In genomic region chr3:153910489-153910888, GRCm38 (mm10) we compare ENCODE assay signal across 8 mouse cellular contexts. TPM values are rescaled to one million over a fixed set of nuclear protein-coding genes. Genes with fewer than 3 reads are reported as not detected.
DNase-seq lines count a peak whose midpoint lies in the region; ATAC-seq and TF ChIP-seq lines count a peak whose summit lies in the region.

No protein-coding gene starts in this region.

- TF ChIP-seq CTCF in bone marrow, adult 2 months (IDR thresholded peaks at IDR 0.05; ENCODE audit: control insufficient read depth, insufficient read depth, low read length): no peak
- TF ChIP-seq CTCF in midbrain, postnatal 0 days (IDR thresholded peaks at IDR 0.05): no peak

- peaks cover 31% of the 10 kb centered on the region for H3K4me1 ChIP-seq in kidney, embryonic 14.5 days (ENCODE audit: control insufficient read depth, insufficient read depth, low read length)
- H3K4me1 ChIP-seq in bone marrow, adult 2 months (ENCODE audit: control insufficient read depth, insufficient read depth, low read length): no peaks in the 10 kb centered on the region; the same call in 1 of the 2 replicates
- peaks cover 29% of the 10 kb centered on the region for H3K4me1 ChIP-seq in hindbrain, embryonic 16.5 days (ENCODE audit: control insufficient read depth, insufficient read depth, low read depth, low read length)
- peaks cover 13% of the 10 kb centered on the region; the same call in 1 of the 2 replicates for H3K4me1 ChIP-seq in midbrain, postnatal 0 days (ENCODE audit: insufficient read depth, low read length)

- ATAC-seq in kidney, embryonic 14.5 days (ENCODE audit: low FRiP score, low TSS enrichment): no peak
- ATAC-seq in hindbrain, embryonic 16.5 days: no peak
- no peak for ATAC-seq in midbrain, postnatal 0 days (ENCODE audit: low FRiP score)

- H3K9me3 ChIP-seq in kidney, embryonic 14.5 days (ENCODE audit: control insufficient read depth, low read length): no peaks in the 10 kb centered on the region
- no peaks in the 10 kb centered on the region for H3K9me3 ChIP-seq in hindbrain, embryonic 16.5 days (ENCODE audit: control insufficient read depth, low read length)
- H3K9me3 ChIP-seq in midbrain, postnatal 0 days (ENCODE audit: low read length): no peaks in the 10 kb centered on the region

- H3K27ac ChIP-seq in kidney, embryonic 14.5 days (ENCODE audit: low read depth, low read length): no peak overlapping the region
- H3K27ac ChIP-seq in bone marrow, adult 2 months (ENCODE audit: control insufficient read depth, insufficient read depth, low read depth, low read length, poor library complexity): no peak overlapping the region
- no peak overlapping the region for H3K27ac ChIP-seq in hindbrain, embryonic 16.5 days (ENCODE audit: low read depth, low read length)
- no peak overlapping the region for H3K27ac ChIP-seq in midbrain, postnatal 0 days (ENCODE audit: low read depth, low read length)

- no peak for DNase-seq in kidney, postnatal 36 days
- no peak for DNase-seq in midbrain, postnatal 0 days (ENCODE audit: low spot score)
- no peak for DNase-seq in urinary bladder, adult 2 months (ENCODE audit: low spot score)
- no peak for DNase-seq in adipocyte (ENCODE audit: low spot score)
- DNase-seq in spleen, postnatal 14 days (ENCODE audit: low spot score in 2 of 2): no peak

- H3K4me2 ChIP-seq in kidney, embryonic 14.5 days (replicated peaks; ENCODE audit: low read depth, low read length): peak overlapping the region; percentile 86
- peak overlapping the region; percentile 91; the same call in 1 of the 2 replicates for H3K4me2 ChIP-seq in hindbrain, embryonic 16.5 days (ENCODE audit: low read length)
- H3K4me2 ChIP-seq in midbrain, postnatal 0 days (ENCODE audit: low read depth, low read length, poor library complexity, severe bottlenecking): peak overlapping the region; percentile 76; the same call in 1 of the 2 replicates

- WGBS in kidney, embryonic 14.5 days: 77% methylated on average over 7 of the region's 7 CpGs
- WGBS in bone marrow, adult 2 months: 80% methylated on average over 7 of the region's 7 CpGs
- 69% methylated on average over 7 of the region's 7 CpGs for WGBS in hindbrain, embryonic 16.5 days
- 77% methylated on average over 7 of the region's 7 CpGs for WGBS in midbrain, postnatal 0 days

- H3K9ac ChIP-seq in kidney, embryonic 14.5 days (ENCODE audit: low read depth, low read length): peak overlapping the region; percentile 99; the same call in 1 of the 2 replicates
- H3K9ac ChIP-seq in hindbrain, embryonic 16.5 days (ENCODE audit: low read depth, low read length): no peak overlapping the region
- H3K9ac ChIP-seq in midbrain, postnatal 0 days (replicated peaks; ENCODE audit: low read length, poor library complexity, severe bottlenecking): 0 out of 2 replicates have a peak overlapping the region, but pooled peaks have one; percentile 8

- H3K36me3 ChIP-seq in kidney, embryonic 14.5 days (ENCODE audit: control insufficient read depth, insufficient read depth, low read length): peaks cover 62% of the 10 kb centered on the region
- peaks cover 36% of the 10 kb centered on the region for H3K36me3 ChIP-seq in hindbrain, embryonic 16.5 days (ENCODE audit: control insufficient read depth, insufficient read depth, low read length)
- H3K36me3 ChIP-seq in midbrain, postnatal 0 days (ENCODE audit: insufficient read depth, low read length): peaks cover 46% of the 10 kb centered on the region

- H3K4me3 ChIP-seq in kidney, embryonic 14.5 days (ENCODE audit: low read length): peak overlapping the region; percentile 93; the same call in 1 of the 2 replicates
- peak overlapping the region; percentile 4 for H3K4me3 ChIP-seq in bone marrow, adult 2 months (replicated peaks; ENCODE audit: control insufficient read depth, low read depth, low read length)
- no peak overlapping the region for H3K4me3 ChIP-seq in hindbrain, embryonic 16.5 days (ENCODE audit: low read length)
- no peak overlapping the region for H3K4me3 ChIP-seq in midbrain, postnatal 0 days (ENCODE audit: low read depth, low read length)

- TF ChIP-seq POLR2A in bone marrow, adult 2 months (IDR thresholded peaks at IDR 0.05; ENCODE audit: borderline replicate concordance, control insufficient read depth, low read depth, low read length): no peak

- no peaks in the 10 kb centered on the region for H3K27me3 ChIP-seq in kidney, embryonic 14.5 days (ENCODE audit: control insufficient read depth, insufficient read depth, low read length)
- no peaks in the 10 kb centered on the region for H3K27me3 ChIP-seq in hindbrain, embryonic 16.5 days (replicated peaks; ENCODE audit: control insufficient read depth, insufficient read depth, low read length)
- H3K27me3 ChIP-seq in midbrain, postnatal 0 days (ENCODE audit: insufficient read depth, low read length): no peaks in the 10 kb centered on the region

RNA-seq across cellular contexts. Expression of gene Rabggtb, which starts 2.3 kb away (rescaled TPM):
- 62.5 and 68.2 TPM in 2 replicates for polyA plus RNA-seq in kidney, embryonic 14.5 days (2014; fragmentation: Nextera tagmentation; extraction: Ambion mirVana)
- polyA plus RNA-seq in bone marrow, adult 2 months (2011; ENCODE audit: insufficient read depth, insufficient read length, low replicate concordance, missing spikeins): 75.6 and 75.8 TPM in 2 replicates
- polyA plus RNA-seq in hindbrain, embryonic 16.5 days (2015; fragmentation: Nextera tagmentation; extraction: Ambion mirVana): 54.4 and 62.2 TPM in 2 replicates
- 52.7 and 87.1 TPM in 2 replicates for total RNA-seq in midbrain, postnatal 0 days (2014; rRNA removed)
- polyA plus RNA-seq in midbrain, postnatal 0 days (2015; fragmentation: Nextera tagmentation; extraction: Ambion mirVana): 60.4 and 63.1 TPM in 2 replicates
- polyA plus RNA-seq in urinary bladder, adult 2 months (2012; rRNA removed): 60.8 and 74.4 TPM in 2 replicates

RNA-seq across cellular contexts. Expression of gene Msh4, which starts 4.6 kb away (rescaled TPM):
- polyA plus RNA-seq in kidney, embryonic 14.5 days (2014; fragmentation: Nextera tagmentation; extraction: Ambion mirVana): 0.17 and 0.35 TPM in 2 replicates
- 0.99 TPM in 1 of 2 replicates, not detected in the other for polyA plus RNA-seq in bone marrow, adult 2 months (2011; ENCODE audit: insufficient read depth, insufficient read length, low replicate concordance, missing spikeins)
- 0.07 and 0.08 TPM in 2 replicates for polyA plus RNA-seq in hindbrain, embryonic 16.5 days (2015; fragmentation: Nextera tagmentation; extraction: Ambion mirVana)
- total RNA-seq in midbrain, postnatal 0 days (2014; rRNA removed): 0.33 TPM in 1 of 2 replicates, not detected in the other
- 0.22 and 0.25 TPM in 2 replicates for polyA plus RNA-seq in midbrain, postnatal 0 days (2015; fragmentation: Nextera tagmentation; extraction: Ambion mirVana)
- polyA plus RNA-seq in urinary bladder, adult 2 months (2012; rRNA removed): 0.03 TPM in 1 of 2 replicates, not detected in the other

RNA-seq across cellular contexts. Expression of gene Acadm, which starts 33.9 kb away (rescaled TPM):
- polyA plus RNA-seq in kidney, embryonic 14.5 days (2014; fragmentation: Nextera tagmentation; extraction: Ambion mirVana): 73.4 and 81.1 TPM in 2 replicates
- 34.9 and 65.8 TPM in 2 replicates for polyA plus RNA-seq in bone marrow, adult 2 months (2011; ENCODE audit: insufficient read depth, insufficient read length, low replicate concordance, missing spikeins)
- 69.1 and 70.4 TPM in 2 replicates for polyA plus RNA-seq in hindbrain, embryonic 16.5 days (2015; fragmentation: Nextera tagmentation; extraction: Ambion mirVana)
- total RNA-seq in midbrain, postnatal 0 days (2014; rRNA removed): 44.1 and 68.3 TPM in 2 replicates
- 58.2 and 60.6 TPM in 2 replicates for polyA plus RNA-seq in midbrain, postnatal 0 days (2015; fragmentation: Nextera tagmentation; extraction: Ambion mirVana)
- 109 and 111 TPM in 2 replicates for polyA plus RNA-seq in urinary bladder, adult 2 months (2012; rRNA removed)

Comparison
In these comparisons a context has a peak if more than half of its experiments do, and no peak if none do; other contexts are left out.
1. H3K4me3 ChIP-seq: peak in kidney, embryonic 14.5 days (single experiment) and bone marrow, adult 2 months (single experiment); none in hindbrain, embryonic 16.5 days (single experiment) and midbrain, postnatal 0 days (single experiment).
2. Peak in every context shown above with its lines, with median percentiles within 50 percentile points of each other: H3K4me2 ChIP-seq.